Mouse (Mus musculus): ENCODE results near the gene Sars. TPM values are rescaled to one million over a fixed set of nuclear protein-coding genes. Genes with fewer than 3 reads are reported as not detected.
A peak's percentile ranks its signal among the peaks of the same experiment; 100 is the strongest.

Gene Sars
- polyA plus RNA-seq, 1 experiment from 2014 or later = 117 TPM

DNA sequence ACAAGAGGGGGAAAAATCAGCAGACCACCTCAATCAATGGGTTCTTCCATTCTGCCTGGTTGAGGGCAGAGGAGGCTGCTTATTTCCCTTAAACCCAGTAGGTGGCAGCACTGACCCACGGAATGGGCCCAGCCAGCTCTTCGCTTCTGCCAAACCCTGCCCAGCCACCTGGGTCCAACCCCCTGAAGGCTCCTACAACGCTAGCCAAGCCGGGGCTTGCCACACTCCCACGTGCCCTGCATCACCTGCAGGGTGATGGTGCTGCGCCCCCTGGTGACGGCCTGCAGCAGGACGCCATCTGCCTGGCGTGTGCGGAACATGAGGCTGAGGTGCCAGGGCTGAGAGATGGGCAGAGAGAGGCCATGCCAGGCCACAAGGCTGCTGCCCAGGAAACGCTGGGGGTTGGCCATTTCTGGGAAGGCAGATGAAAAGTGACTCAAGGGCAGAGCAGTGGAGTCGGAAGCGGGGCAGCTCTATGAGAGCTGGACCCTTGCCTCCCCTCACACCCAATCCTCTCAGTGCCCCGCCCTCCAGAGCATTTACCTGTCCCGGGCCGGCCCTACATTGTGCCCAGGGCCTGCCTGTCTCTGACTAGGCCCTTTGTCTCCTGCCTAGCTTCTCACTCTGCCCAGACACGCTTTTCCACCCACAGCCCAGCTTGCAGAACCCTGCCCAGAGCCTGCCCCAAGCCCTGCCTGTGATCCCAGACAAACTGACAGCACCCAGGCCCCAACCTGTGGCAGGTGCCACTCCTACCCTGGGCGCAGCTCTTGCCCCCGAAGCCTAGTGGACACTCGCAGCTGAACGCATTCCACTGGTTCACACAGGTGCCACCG, 43.1 kb downstream of the Sars start:
- Histone ChIP-seq H3K36me3 (peaks cover 3% of the 10 kb centered on the region; the same call in 1 of the 2 replicates), H3K4me3 (peak overlapping the region; percentile 20; the same call in 1 of the 2 replicates), H3K27me3 (ENCODE audit: low read depth, poor library complexity, severe bottlenecking) (peaks cover 9% of the 10 kb centered on the region; the same call in 1 of the 2 replicates), H3K9me3 (replicated peaks) (no peaks in the 10 kb centered on the region), H3K4me1 (peaks cover 24% of the 10 kb centered on the region), H3K27ac (peak overlapping the region; percentile 31)
- peak; percentile 90 for DNase-seq (ENCODE audit: low spot score)
- 35% methylated on average over 22 of the region's 22 CpGs for WGBS

DNA sequence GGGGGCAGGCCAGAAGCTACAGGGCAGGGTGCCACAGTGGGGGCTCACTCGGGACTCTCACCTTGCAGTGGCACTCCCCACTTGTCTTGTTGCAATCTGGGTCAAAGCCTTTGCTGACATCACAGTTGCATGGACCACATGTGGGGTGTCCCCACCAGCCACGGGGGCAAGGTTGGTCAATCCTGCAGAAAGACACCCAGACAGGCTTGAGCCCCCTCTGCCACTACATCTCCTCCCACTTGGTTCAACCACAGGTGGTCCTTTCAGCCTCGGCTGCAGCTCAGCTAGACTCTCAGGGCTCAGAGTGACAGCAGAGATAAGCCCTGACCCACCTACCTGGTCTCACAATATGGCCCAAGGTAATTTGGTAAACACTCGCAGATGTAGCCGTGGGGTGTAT, 44.6 kb downstream of the Sars start:
- Histone ChIP-seq H3K27me3 (ENCODE audit: low read depth, poor library complexity, severe bottlenecking) (peaks cover 9% of the 10 kb centered on the region; the same call in 1 of the 2 replicates), H3K36me3 (no peaks in the 10 kb centered on the region), H3K4me3 (no peak overlapping the region), H3K9me3 (replicated peaks) (no peaks in the 10 kb centered on the region), H3K27ac (no peak overlapping the region), H3K4me1 (peaks cover 18% of the 10 kb centered on the region)
- no peak for DNase-seq (ENCODE audit: low spot score)
- WGBS = 82% methylated on average over 5 of the region's 5 CpGs

DNA sequence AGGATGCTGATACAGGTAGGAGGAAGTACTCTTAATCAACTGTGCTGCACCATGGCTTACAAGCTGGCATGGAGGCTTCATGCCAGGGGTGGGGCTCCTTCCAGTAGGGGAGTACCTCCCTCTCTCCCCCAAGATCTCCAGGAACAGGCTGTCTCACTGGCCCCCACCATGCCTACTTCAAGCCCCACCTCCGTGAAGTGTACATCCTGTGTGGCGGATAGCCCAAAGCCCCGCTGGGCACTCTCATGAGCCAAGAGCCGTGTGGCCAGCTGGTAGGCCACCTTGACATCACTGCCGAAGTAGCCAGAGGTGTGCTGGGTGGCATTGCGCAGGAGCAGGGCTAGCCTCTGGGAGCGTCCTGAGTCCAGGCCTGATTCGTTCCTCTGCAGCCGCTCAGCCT, 46.7 kb downstream of the Sars start:
- DNase-seq (ENCODE audit: low spot score) = no peak
- Histone ChIP-seq H3K36me3 (no peaks in the 10 kb centered on the region), H3K4me3 (no peak overlapping the region)

DNA sequence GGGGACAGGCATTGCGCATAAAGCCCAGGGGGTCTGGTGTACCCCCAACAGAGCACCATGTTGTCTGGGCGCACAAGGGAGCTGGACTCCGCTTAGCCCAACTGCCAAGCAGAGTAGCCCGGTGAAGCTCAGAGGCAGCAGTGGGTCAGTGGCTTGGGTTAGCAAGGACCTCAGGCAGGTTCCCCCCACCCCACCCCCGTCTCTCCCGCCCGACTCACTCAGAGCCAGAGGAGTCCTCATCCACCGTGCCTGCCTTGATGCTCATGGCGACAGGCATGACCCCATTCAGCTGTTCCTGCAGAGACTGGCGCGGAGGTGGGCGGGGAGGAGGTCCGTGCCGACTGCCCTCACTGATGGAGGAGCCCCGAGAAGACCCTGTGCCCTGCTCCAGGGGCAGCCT, 52.2 kb downstream of the Sars start:
- H3K27me3 ChIP-seq (ENCODE audit: low read depth, poor library complexity, severe bottlenecking) = peaks cover 16% of the 10 kb centered on the region; the same call in 1 of the 2 replicates
- DNase-seq (ENCODE audit: low spot score) = no peak
- H3K36me3 ChIP-seq = peaks cover 4% of the 10 kb centered on the region
- peaks cover 26% of the 10 kb centered on the region for H3K4me1 ChIP-seq
- no peak overlapping the region for H3K4me3 ChIP-seq
- H3K27ac ChIP-seq = peak overlapping the region; percentile 59
- 0 out of 2 replicates have a peak, but pooled peaks cover 2% of the 10 kb centered on the region for H3K9me3 ChIP-seq (replicated peaks)
- 48% methylated on average over 15 of the region's 15 CpGs for WGBS

More for the DNA sequence above, 46.7 kb downstream of the Sars start:
- peaks cover 18% of the 10 kb centered on the region for H3K4me1 ChIP-seq
- H3K9me3 ChIP-seq (replicated peaks) = no peaks in the 10 kb centered on the region
- H3K27me3 ChIP-seq (ENCODE audit: low read depth, poor library complexity, severe bottlenecking) = peaks cover 12% of the 10 kb centered on the region
- no peak overlapping the region for H3K27ac ChIP-seq
- WGBS = 89% methylated on average over 9 of the region's 9 CpGs

DNA sequence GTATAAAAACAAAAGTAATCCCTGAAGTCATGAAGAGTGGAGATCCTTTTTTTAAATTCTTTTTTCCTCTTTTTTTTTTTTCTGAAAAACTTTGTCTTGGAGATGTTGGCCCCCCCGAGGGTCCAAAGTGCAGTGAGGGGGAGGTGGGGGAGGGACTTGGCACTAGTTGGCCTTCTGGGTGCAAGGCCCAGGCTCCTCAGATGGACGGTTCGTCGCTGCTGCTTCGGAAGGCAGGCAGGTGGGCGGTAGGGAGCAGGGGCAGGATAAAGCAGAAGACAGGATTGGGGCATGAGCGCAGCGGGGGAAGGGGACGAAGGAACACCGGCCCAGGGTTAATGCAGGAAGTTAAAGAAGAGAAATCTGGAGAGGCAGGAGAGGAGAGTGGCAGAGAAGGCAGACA, 52.7 kb downstream of the Sars start:
- Histone ChIP-seq H3K27me3 (ENCODE audit: low read depth, poor library complexity, severe bottlenecking) (peaks cover 16% of the 10 kb centered on the region; the same call in 1 of the 2 replicates), H3K9me3 (replicated peaks) (0 out of 2 replicates have a peak, but pooled peaks cover 2% of the 10 kb centered on the region), H3K36me3 (peaks cover 9% of the 10 kb centered on the region), H3K4me1 (peaks cover 26% of the 10 kb centered on the region), H3K4me3 (no peak overlapping the region), H3K27ac (peak overlapping the region; percentile 59)
- WGBS = 17% methylated on average over 10 of the region's 10 CpGs
- DNase-seq (ENCODE audit: low spot score) = no peak

DNA sequence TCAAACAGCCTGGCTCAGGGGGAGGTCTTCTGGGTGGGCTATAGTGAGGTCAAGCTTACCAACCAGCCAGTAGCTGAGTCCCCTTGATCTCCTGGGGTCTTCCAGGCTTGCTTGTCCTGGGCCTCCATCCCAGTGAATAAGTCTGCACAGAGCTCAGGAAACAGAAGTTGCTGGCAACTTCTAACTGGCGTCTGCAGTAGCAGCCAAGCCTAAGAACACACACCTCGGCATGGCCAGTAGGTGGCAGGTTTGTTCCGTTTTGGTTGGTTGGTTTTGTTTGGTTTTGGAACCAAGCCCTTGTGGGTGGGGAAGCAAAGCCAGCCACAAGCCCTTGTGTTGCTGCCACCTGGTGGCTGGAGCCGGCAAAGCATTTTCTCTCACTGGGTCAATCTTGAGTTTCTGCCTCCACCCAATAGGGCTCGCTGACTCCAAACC, 55.9 kb downstream of the Sars start:
- H3K4me1 ChIP-seq = peaks cover 39% of the 10 kb centered on the region
- peaks cover 33% of the 10 kb centered on the region for H3K36me3 ChIP-seq
- peak overlapping the region; percentile 72; the same call in 1 of the 2 replicates for H3K27ac ChIP-seq
- no peak overlapping the region for H3K4me3 ChIP-seq
- 0 out of 2 replicates have a peak, but pooled peaks cover 2% of the 10 kb centered on the region for H3K9me3 ChIP-seq (replicated peaks)
- under 1% methylated on average over 5 of the region's 5 CpGs for WGBS
- peak; percentile 98 for DNase-seq (ENCODE audit: low spot score)
- peaks cover 16% of the 10 kb centered on the region; the same call in 1 of the 2 replicates for H3K27me3 ChIP-seq (ENCODE audit: low read depth, poor library complexity, severe bottlenecking)

DNA sequence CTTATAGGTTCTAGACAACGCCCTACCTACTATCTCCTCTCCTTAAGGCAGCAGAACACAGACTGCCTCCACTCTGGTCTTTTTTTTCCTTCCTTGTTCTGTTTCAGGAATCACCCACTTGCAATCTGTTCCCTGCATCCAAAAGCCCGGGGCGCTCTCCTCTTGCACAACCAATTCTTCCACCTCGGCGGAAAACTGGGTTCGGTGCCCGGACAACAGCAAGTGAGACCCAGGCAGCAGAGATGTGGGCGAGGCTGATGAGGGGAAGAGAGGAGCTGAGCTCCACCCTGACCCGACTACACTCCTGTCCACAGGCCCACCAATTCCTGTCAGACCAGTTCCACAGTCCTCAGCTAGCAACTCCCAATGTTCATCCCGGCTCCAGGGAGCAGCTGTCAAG, 58.8 kb downstream of the Sars start:
- 91% methylated on average over 10 of the region's 10 CpGs for WGBS
- H3K36me3 ChIP-seq = peaks cover 33% of the 10 kb centered on the region
- no peaks in the 10 kb centered on the region for H3K9me3 ChIP-seq (replicated peaks)
- DNase-seq (ENCODE audit: low spot score) = no peak
- no peaks in the 10 kb centered on the region for H3K27me3 ChIP-seq (ENCODE audit: low read depth, poor library complexity, severe bottlenecking)
- no peak overlapping the region for H3K27ac ChIP-seq
- H3K4me1 ChIP-seq = peaks cover 45% of the 10 kb centered on the region
- no peak overlapping the region for H3K4me3 ChIP-seq

DNA sequence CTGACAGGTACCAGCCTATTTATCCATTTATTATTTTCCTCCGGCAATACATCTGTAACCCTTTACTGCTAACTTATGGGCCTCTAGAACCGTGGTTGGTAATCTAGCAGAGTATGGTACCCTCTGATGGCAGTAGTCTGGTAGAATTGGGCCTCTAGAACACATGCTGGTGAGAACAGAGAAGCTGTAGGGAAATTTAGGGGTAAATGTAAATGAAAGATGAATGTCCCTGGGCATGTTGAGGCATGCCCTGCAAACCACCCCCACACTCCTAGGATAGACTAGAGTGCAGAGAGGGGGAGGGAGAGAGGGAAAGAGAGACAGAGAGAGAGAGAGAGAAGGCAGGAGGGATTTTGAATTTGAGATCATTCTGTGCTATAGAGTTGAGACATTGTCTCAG, 60.6 kb downstream of the Sars start:
- Histone ChIP-seq H3K27ac (peak overlapping the region; percentile 84), H3K9me3 (replicated peaks) (no peaks in the 10 kb centered on the region), H3K4me1 (peaks cover 43% of the 10 kb centered on the region), H3K4me3 (peak overlapping the region; percentile 60), H3K36me3 (peaks cover 33% of the 10 kb centered on the region), H3K27me3 (ENCODE audit: low read depth, poor library complexity, severe bottlenecking) (no peaks in the 10 kb centered on the region)
- no peak for DNase-seq (ENCODE audit: low spot score)
- WGBS = 52% methylated on average over 2 of the region's 2 CpGs

DNA sequence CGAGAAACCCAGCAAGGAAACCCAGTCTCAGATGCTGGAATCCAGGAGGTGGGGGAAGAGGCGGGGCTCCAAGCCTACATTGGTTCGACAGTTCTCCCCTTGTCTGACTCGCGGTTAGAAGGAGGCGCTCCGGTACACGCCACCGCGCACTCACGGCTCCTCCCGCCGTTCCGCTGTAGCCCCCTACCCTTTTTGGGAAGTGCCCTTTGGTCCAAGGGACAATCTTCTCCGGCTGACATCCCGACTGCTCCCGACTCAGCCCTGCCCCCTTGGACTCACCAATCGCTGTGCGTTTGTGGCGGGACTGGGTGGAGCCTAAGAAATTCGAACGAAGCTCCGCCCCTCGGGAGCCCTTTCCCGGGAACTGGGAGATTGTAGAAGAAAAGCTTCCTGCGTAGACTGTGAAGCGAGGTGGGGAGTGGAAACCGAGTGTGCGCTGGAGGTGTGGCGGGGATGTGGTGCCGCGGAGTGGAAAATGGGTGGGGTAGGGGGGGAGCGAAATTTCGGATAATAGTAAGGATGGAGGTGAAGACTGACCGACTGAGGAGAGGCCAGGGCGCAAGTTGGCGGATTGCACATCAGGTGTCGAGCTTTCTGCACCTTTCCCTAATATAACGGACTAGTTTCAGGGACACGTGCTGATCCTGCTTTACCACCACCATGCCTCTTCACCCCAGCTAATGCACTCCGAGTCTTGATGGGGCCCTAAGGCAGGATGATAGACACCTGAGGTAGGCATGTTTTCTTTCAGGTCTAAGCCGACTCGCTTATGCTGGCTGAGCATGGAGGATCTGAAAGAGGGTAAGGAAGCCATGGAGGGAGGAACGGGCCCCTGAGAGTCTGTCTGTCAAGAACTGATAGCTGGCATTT, 61.3 kb downstream of the Sars start, which contains the start of gene Psrc1:
Gene Psrc1 (plus strand): TSS at position 355 of the 870 bp plus-strand sequence.
- WGBS = 2% methylated on average over 44 of the region's 44 CpGs
- peak; percentile 90 for DNase-seq (ENCODE audit: low spot score)
- Histone ChIP-seq H3K4me1 (peaks cover 38% of the 10 kb centered on the region), H3K9me3 (replicated peaks) (no peaks in the 10 kb centered on the region), H3K27ac (peak within 1 kb of the TSS; percentile 84), H3K4me3 (peak within 1 kb of the TSS; percentile 60), H3K36me3 (peaks cover 33% of the 10 kb centered on the region), H3K27me3 (ENCODE audit: low read depth, poor library complexity, severe bottlenecking) (no peaks in the 10 kb centered on the region)

DNA sequence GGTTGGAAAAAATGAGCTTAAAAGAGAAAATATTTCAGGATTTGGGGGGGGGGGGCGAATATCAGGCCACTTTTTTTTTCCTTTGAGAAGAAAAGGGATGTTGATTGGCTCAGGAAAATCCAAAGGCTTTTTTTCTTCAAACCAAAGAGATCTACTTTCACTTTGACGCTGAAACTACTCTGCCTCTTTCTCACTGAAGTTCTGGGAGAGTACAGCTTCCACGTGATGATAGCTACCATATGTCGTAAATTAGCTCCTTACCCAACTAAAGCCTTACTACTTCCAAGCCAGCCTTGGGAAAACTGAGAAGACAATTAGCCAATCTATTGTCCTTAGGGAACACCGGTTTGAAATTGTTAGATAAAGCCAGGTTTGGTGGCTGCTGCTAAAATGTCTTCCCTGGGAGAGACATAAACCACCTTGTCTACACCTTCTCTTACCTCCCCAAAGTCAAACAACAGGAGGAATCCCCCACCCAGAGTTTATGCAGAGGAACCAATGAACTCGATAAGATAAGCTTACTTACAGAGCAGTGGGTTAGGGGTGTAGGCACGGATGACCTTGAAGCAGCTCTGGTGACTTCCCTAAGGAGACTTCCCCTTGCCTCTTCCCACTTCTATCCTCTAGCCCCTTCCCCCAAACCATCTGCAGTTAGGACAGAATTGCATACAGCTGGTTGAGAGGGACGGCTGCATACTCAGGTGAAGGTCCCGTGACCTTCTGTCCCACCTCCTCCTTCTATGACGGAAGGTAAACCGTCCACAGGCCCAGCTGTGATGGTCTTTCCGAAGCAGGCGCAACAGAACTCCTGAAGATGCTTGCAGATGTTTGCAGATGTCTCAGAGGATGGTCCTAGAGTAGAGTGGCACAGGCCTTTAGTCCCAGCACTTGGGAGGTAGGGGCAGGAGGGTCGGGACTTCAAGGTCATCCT, 62.8 kb downstream of the Sars start:
- WGBS = 60% methylated on average over 14 of the region's 14 CpGs
- Histone ChIP-seq H3K27ac (peak overlapping the region; percentile 84), H3K27me3 (ENCODE audit: low read depth, poor library complexity, severe bottlenecking) (no peaks in the 10 kb centered on the region), H3K4me1 (peaks cover 38% of the 10 kb centered on the region), H3K9me3 (replicated peaks) (no peaks in the 10 kb centered on the region), H3K36me3 (peaks cover 23% of the 10 kb centered on the region), H3K4me3 (0 out of 2 replicates have a peak overlapping the region, but pooled peaks have one; percentile 5)
- DNase-seq (ENCODE audit: low spot score) = peak; percentile 30

DNA sequence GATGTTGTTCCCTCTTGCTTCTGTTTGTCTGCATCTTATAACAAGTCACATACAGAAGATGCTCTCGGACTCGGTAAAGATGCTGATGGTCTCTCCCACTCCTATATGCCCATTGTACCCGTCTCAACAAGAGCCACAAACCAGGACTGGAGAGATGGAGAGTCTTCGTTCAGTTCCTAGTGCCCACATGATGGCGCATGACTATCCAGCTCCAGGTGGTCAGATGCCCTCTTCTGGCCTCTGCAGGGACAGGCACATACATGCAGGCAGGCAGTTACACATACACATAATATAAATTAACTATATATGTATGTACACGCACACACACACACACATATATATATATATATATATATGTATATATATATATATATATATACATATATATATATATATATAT, 64.3 kb downstream of the Sars start:
- Histone ChIP-seq H3K9me3 (replicated peaks) (no peaks in the 10 kb centered on the region), H3K4me1 (peaks cover 38% of the 10 kb centered on the region), H3K27me3 (ENCODE audit: low read depth, poor library complexity, severe bottlenecking) (no peaks in the 10 kb centered on the region), H3K4me3 (no peak overlapping the region), H3K27ac (no peak overlapping the region), H3K36me3 (peaks cover 8% of the 10 kb centered on the region)
- 67% methylated on average over 6 of the region's 6 CpGs for WGBS
- DNase-seq (ENCODE audit: low spot score) = no peak
